Mouse (Mus musculus) ES-E14 (cell line): ENCODE measurements around the gene Bak1.

ENCODE experiments used
- HCFC1 ChIP-seq: IDR thresholded peaks from 2 replicates; pipeline ENCODE4 v1.6.1; 2012; ENCODE audit warnings: low read length, inconsistent platforms, borderline replicate concordance; ENCODE audit not compliant: insufficient read depth
- ZC3H11A ChIP-seq: IDR thresholded peaks from 2 replicates; pipeline ENCODE4 v1.6.1; 2012; ENCODE audit warnings: low read depth, mild to moderate bottlenecking, inconsistent platforms, low read length, borderline replicate concordance

GRCm38 (mm10) chr17:27077920-27078319, 49.1 kb upstream of the Bak1 start:
- TF ChIP-seq HCFC1 (no peak), ZC3H11A (no peak)
